Mouse (Mus musculus) myocyte (in vitro differentiated cells): ENCODE data around the gene Cry2. TPM values are rescaled to one million over a fixed set of nuclear protein-coding genes. Genes with fewer than 3 reads are reported as not detected.

ENCODE experiments used
- H3K27me3 ChIP-seq: one replicate; pipeline ENCODE4 v1.6.1; 2011; ENCODE audit not compliant: control insufficient read depth, insufficient read depth, insufficient read length
- H3K36me3 ChIP-seq: one replicate; pipeline ENCODE4 v1.6.1; 2011; ENCODE audit not compliant: control insufficient read depth, insufficient read depth
- H3K4me2 ChIP-seq: one replicate; pipeline ENCODE4 v1.6.1; 2011; ENCODE audit warnings: low read depth, control low read depth
- H3K4me3 ChIP-seq: one replicate; pipeline ENCODE4 v1.5.1; 2011; ENCODE audit warnings: mild to moderate bottlenecking, control low read depth, moderate library complexity
- H3K79me2 ChIP-seq: one replicate; pipeline ENCODE4 v1.6.1; 2011; ENCODE audit not compliant: control insufficient read depth, insufficient read depth
- H3ac ChIP-seq: one replicate; pipeline ENCODE4 v1.6.1; 2011; ENCODE audit not compliant: control insufficient read depth, insufficient read length
- CEBPB ChIP-seq: IDR thresholded peaks from 2 replicates; pipeline ENCODE4 v1.6.1; 2011; ENCODE audit warnings: mild to moderate bottlenecking, moderate library complexity; ENCODE audit not compliant: poor library complexity, insufficient read depth, severe bottlenecking
- E2F4 ChIP-seq: IDR thresholded peaks from one replicate; pipeline ENCODE4 v1.6.1; 2011; ENCODE audit warnings: mild to moderate bottlenecking, control low read depth, moderate library complexity; ENCODE audit not compliant: insufficient read depth
- MAX ChIP-seq: IDR thresholded peaks from one replicate; pipeline ENCODE4 v1.6.1; 2011; ENCODE audit warnings: low read depth, mild to moderate bottlenecking, control low read depth
- MYOD1 ChIP-seq, 3 experiments: IDR thresholded peaks; one replicate each; pipeline ENCODE4 v1.6.1; 2011; ENCODE audit warnings: control low read depth in 2 of 3, low read depth in 2 of 3, mild to moderate bottlenecking in 2 of 3, moderate library complexity in 1 of 3; ENCODE audit not compliant: insufficient read length in 2 of 3, control insufficient read depth in 1 of 3
- MYOG ChIP-seq, 3 experiments: IDR thresholded peaks; one replicate each; pipeline ENCODE4 v1.6.1; 2011; ENCODE audit warnings: control low read depth in 2 of 3, low read depth in 2 of 3, mild to moderate bottlenecking in 2 of 3; ENCODE audit not compliant: insufficient read length in 2 of 3, control insufficient read depth in 1 of 3, insufficient read depth in 1 of 3
- POLR2A ChIP-seq: IDR thresholded peaks from one replicate; pipeline ENCODE4 v1.6.1; 2011; ENCODE audit warnings: low read depth, mild to moderate bottlenecking, control low read depth, moderate library complexity; ENCODE audit not compliant: insufficient read length
- POLR2AphosphoS2 ChIP-seq: IDR thresholded peaks from one replicate; pipeline ENCODE4 v1.6.1; 2011; ENCODE audit warnings: low read depth, control low read depth; ENCODE audit not compliant: insufficient read length
- REST ChIP-seq: IDR thresholded peaks from one replicate; pipeline ENCODE4 v1.6.1; 2011; ENCODE audit warnings: mild to moderate bottlenecking, control low read depth, moderate library complexity; ENCODE audit not compliant: insufficient read depth, insufficient read length
- SRF ChIP-seq: IDR thresholded peaks from one replicate; pipeline ENCODE4 v1.6.1; 2011; ENCODE audit warnings: low read depth; ENCODE audit not compliant: control insufficient read depth, insufficient read length
- TCF12 ChIP-seq: IDR thresholded peaks from one replicate; pipeline ENCODE4 v1.6.1; 2011; ENCODE audit warnings: mild to moderate bottlenecking, control low read depth; ENCODE audit not compliant: poor library complexity, insufficient read depth, severe bottlenecking
- TCF3 ChIP-seq: IDR thresholded peaks from one replicate; pipeline ENCODE4 v1.6.1; 2011; ENCODE audit warnings: low read depth, control low read depth; ENCODE audit not compliant: insufficient read length
- USF1 ChIP-seq: IDR thresholded peaks from one replicate; pipeline ENCODE4 v1.6.1; 2011; ENCODE audit warnings: low read depth, mild to moderate bottlenecking, control low read depth, moderate library complexity
- polyA plus RNA-seq: library from polyadenylated mRNA; unstranded; fragments of >200 nt; fragmentation: generic; extraction: Trizol; gene quantifications from one replicate; pipeline ENCODE4 v1.2.1, GENCODE M21; 2012; ENCODE audit warnings: missing spikeins

Cry2 gene
- polyA plus RNA-seq, 1 experiment, result 9.3 TPM

DNA sequence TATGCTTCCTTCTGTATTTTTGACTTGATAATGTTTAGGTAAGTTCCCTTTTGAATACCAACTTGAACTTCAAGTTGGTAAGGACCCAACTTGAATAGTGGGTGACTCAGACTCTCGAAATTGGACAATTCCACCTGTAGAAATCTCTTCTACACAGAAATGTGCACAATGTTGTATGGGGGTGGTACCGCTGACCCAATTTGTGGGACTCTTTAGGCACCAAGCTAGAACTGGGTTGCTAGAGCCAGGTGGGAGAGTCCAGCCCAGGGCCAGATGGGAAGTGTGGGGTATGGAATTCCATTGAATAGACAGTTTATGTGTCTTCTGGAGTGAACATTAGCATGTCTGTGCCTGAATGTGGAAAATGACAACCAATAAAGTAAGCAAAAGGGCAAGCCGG is 38.3 kb downstream of the Cry2 start:
- H3K27me3 ChIP-seq, result peaks cover 44% of the 10 kb centered on the region
- no peak for TF ChIP-seq MYOG (IDR thresholded peaks at IDR 0.05; ENCODE audit: control insufficient read depth in 1 of 3, insufficient read depth in 1 of 3, insufficient read length in 2 of 3, low read depth in 2 of 3)
- no peak for TF ChIP-seq CEBPB
- TF ChIP-seq SRF, result no peak
- no peak for TF ChIP-seq MYOD1 (IDR thresholded peaks at IDR 0.05; ENCODE audit: control insufficient read depth in 1 of 3, insufficient read length in 2 of 3, low read depth in 2 of 3)
- no peak for TF ChIP-seq REST
- TF ChIP-seq TCF12, result no peak
- TF ChIP-seq USF1, result no peak
- no peak for TF ChIP-seq POLR2AphosphoS2
- no peak for TF ChIP-seq E2F4
- no peak for TF ChIP-seq MAX
- no peak for TF ChIP-seq POLR2A
- no peak for TF ChIP-seq TCF3
- no peak overlapping the region for H3K4me2 ChIP-seq
- H3K36me3 ChIP-seq, result no peaks in the 10 kb centered on the region
- no peak overlapping the region for H3K4me3 ChIP-seq
- no peaks in the 10 kb centered on the region for H3K79me2 ChIP-seq
- H3ac ChIP-seq, result no peak overlapping the region

DNA sequence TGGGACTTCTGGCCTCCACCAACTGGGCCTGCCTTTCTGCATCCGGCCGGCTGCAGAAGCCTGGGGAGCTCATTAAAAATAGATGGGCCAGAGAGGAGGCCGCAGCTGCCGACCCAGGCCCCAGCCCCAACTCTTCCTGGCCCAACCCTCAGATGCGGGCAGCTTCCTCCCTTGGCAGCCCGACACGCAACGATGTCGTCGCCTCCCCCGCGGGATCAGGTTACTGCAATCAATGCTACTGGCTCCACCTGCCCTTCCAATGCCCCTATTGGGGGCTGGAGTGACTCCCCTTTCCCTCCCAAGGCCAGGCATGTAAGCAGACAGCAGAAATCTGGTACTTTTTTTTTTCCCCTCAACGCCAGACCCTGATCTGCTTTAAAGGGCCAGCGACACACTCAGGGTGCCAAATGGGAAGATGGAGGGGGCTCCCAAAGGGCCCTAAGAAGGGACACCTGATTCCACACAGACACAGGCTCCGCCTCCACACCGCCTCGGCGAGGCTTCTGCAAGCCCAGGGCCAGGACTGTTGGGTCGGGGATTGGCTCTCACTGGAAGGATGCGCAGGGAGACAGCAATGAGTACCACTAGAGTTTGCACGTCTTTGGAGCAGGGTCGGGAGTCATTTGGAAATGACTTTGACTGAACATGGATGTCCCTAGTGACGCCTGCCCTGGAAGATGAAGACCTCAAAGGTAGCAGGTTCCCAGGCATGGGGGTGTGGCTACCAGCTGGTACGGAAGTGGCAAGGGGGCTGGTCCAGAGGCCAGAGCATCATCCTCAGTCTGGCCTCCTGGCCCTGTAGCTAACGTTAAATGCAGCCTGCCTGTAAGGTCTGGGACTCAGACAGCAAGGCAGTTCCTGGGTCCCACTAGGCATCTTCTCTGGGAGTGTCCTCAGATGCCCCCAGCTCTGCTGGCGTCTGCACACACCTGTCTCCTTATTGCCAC is 41.3 kb downstream of the Cry2 start:
- no peaks in the 10 kb centered on the region for H3K36me3 ChIP-seq
- peak overlapping the region; percentile 61 for H3K4me2 ChIP-seq
- H3K79me2 ChIP-seq, result no peaks in the 10 kb centered on the region
- H3ac ChIP-seq, result no peak overlapping the region
- no peak overlapping the region for H3K4me3 ChIP-seq
- H3K27me3 ChIP-seq, result peaks cover 35% of the 10 kb centered on the region
- TF ChIP-seq POLR2A (no peak), SRF (no peak), REST (no peak), USF1 (no peak), CEBPB (no peak), E2F4 (no peak), MYOG (IDR thresholded peaks at IDR 0.05; ENCODE audit: control insufficient read depth in 1 of 3, insufficient read depth in 1 of 3, insufficient read length in 2 of 3, low read depth in 2 of 3) (peak in 2 of 3 experiments; percentile 0 to 49), POLR2AphosphoS2 (no peak), TCF3 (no peak), MAX (no peak), MYOD1 (IDR thresholded peaks at IDR 0.05; ENCODE audit: control insufficient read depth in 1 of 3, insufficient read length in 2 of 3, low read depth in 2 of 3) (peak in 1 of 3 experiments; percentile 60)

DNA sequence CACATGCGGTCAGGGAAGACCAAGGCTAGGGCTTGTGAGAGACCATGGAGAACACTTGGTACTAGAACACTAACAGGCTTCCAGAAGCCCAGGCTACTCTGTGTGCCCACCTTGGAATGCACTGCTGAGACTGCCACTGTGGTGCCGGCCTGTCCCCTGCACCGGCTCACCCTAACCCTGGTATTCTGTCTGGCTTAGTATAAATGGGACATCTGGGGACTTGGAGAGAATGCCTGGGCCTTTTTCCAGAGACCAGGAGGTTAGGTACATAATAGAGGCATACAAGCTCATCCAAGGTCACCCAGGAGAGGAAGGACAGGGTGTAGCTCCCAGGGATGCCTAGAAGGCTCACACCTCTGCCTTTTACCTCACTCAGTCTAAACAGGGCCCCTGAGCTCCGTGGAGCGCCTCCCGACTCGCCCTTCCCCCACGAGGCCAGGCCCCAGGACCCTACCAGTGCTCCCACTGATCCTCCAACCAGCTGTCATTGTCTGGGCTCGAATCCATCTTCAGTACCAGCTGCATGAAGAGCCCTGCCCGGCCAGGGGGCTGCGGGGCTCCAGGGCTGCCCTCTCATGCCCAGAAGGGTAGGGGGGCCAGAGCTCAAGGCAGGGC is 42.0 kb downstream of the Cry2 start:
- peak overlapping the region; percentile 61 for H3K4me2 ChIP-seq

DNA sequence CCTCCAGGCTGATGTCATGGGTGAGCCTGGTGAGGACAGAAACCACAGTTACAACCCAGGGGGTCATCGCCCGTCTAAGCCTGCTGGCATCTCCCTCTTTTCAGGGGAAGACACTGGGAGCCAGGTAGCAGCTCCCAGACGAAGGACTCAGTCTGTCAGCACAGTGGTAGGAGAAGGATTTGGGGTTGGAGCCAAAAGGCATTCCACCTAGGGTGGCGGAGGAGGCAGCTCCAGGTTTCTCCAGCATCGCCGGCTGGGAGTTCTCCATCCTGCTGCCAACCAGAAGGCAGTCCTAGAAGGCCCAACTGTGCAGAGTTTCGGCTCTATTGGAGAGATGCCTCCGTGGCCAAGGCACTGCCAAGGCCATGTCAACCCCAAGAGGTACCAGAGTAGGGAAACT is 42.7 kb downstream of the Cry2 start:
- Histone ChIP-seq H3K36me3 (no peaks in the 10 kb centered on the region), H3K4me3 (no peak overlapping the region), H3K27me3 (peaks cover 25% of the 10 kb centered on the region), H3ac (no peak overlapping the region), H3K79me2 (no peaks in the 10 kb centered on the region), H3K4me2 (peak overlapping the region; percentile 87)
- TF ChIP-seq MAX (no peak), USF1 (no peak), E2F4 (no peak)

More for the DNA sequence above, 42.0 kb downstream of the Cry2 start:
- H3K36me3 ChIP-seq, result no peaks in the 10 kb centered on the region
- H3K27me3 ChIP-seq, result peaks cover 32% of the 10 kb centered on the region
- TF ChIP-seq E2F4 (no peak), MYOG (IDR thresholded peaks at IDR 0.05; ENCODE audit: control insufficient read depth in 1 of 3, insufficient read depth in 1 of 3, insufficient read length in 2 of 3, low read depth in 2 of 3) (peak in 2 of 3 experiments; percentile 31 to 37), TCF3 (no peak), MYOD1 (IDR thresholded peaks at IDR 0.05; ENCODE audit: control insufficient read depth in 1 of 3, insufficient read length in 2 of 3, low read depth in 2 of 3) (peak in 2 of 3 experiments; percentile 54 to 59)
- no peak overlapping the region for H3ac ChIP-seq
- no peak overlapping the region for H3K4me3 ChIP-seq
- H3K79me2 ChIP-seq, result no peaks in the 10 kb centered on the region
